Mouse (Mus musculus) frontal cortex, postnatal 36 days (tissue): ENCODE data around the gene Man1b1.
A peak's percentile ranks its signal among the peaks of the same experiment; 100 is the strongest.

Experiments
- DNase-seq, 2 experiments: peaks; one replicate each; pipeline ENCODE4 v3.0.0; 2022; ENCODE audit warnings: low spot score in 2 of 2

Gene Man1b1

GRCm38 (mm10) chr2:25305587-25306359 is 26.4 kb upstream of the Man1b1 start:
- DNase-seq = no peak

GRCm38 (mm10) chr2:25310180-25310579 is 22.0 kb upstream of the Man1b1 start:
- DNase-seq = no peak

- no peak for DNase-seq
Measured at GRCm38 (mm10) chr2:25310969-25311368, 21.2 kb upstream of the Man1b1 start.

- no peak for DNase-seq
Measured at GRCm38 (mm10) chr2:25311491-25311891, 20.6 kb upstream of the Man1b1 start.

GRCm38 (mm10) chr2:25318119-25318966 is 13.8 kb upstream of the Man1b1 start:
- DNase-seq = peak; percentile 66 to 68

GRCm38 (mm10) chr2:25318971-25319773 is 13.0 kb upstream of the Man1b1 start, which contains the start of gene Grin1:
TSS of gene Grin1 (minus strand) at chr2:25319187.
- peak; percentile 84 to 94 for DNase-seq

GRCm38 (mm10) chr2:25320084-25320483 is 12.1 kb upstream of the Man1b1 start:
- DNase-seq = no peak

- DNase-seq = no peak
Measured at GRCm38 (mm10) chr2:25326036-25326435, 6.1 kb upstream of the Man1b1 start.

GRCm38 (mm10) chr2:25328440-25328839 is 3.7 kb upstream of the Man1b1 start:
- DNase-seq = no peak

- no peak for DNase-seq
Measured at GRCm38 (mm10) chr2:25331470-25331869, 668 bp upstream of the Man1b1 start.

GRCm38 (mm10) chr2:25333569-25333968 is 1.4 kb downstream of the Man1b1 start:
- no peak for DNase-seq

- DNase-seq = no peak
Measured at GRCm38 (mm10) chr2:25338303-25338702, 6.2 kb downstream of the Man1b1 start.

- DNase-seq = no peak
Measured at GRCm38 (mm10) chr2:25348162-25348561, 16.0 kb downstream of the Man1b1 start.

GRCm38 (mm10) chr2:25349499-25349898 is 17.4 kb downstream of the Man1b1 start:
- no peak for DNase-seq

GRCm38 (mm10) chr2:25350701-25351100 is 18.6 kb downstream of the Man1b1 start:
- no peak for DNase-seq

GRCm38 (mm10) chr2:25354211-25354610 is 22.1 kb downstream of the Man1b1 start:
- no peak for DNase-seq

GRCm38 (mm10) chr2:25355419-25356066 is 23.4 kb downstream of the Man1b1 start:
- DNase-seq = no peak

- peak; percentile 81 to 88 for DNase-seq
Measured at GRCm38 (mm10) chr2:25356208-25357079, 24.3 kb downstream of the Man1b1 start, which contains the start of gene Dpp7. TSS of gene Dpp7 (minus strand) at chr2:25356359.

- DNase-seq = no peak
Measured at GRCm38 (mm10) chr2:25359848-25360247, 27.7 kb downstream of the Man1b1 start.

GRCm38 (mm10) chr2:25363478-25364178 is 31.5 kb downstream of the Man1b1 start:
- no peak for DNase-seq
